Mouse (Mus musculus) liver, embryonic 11.5 days (tissue): ENCODE data around the gene Dcun1d4. TPM values are rescaled to one million over a fixed set of nuclear protein-coding genes. Genes with fewer than 3 reads are reported as not detected.

Source experiments
- ATAC-seq: fragments of 200-750 bp; cut with Nextera tagmentation; replicated peaks from 2 replicates; pipeline ENCODE4 v1.8.0; 2017; ENCODE audit warnings: moderate number of reproducible peaks, mild to moderate bottlenecking, moderate TSS enrichment, moderate library complexity; ENCODE audit not compliant: low FRiP score
- DNase-seq: peaks from one replicate; pipeline ENCODE4 v3.0.0-alpha.2; 2017; ENCODE audit warnings: low spot score
- H3K27ac ChIP-seq: fragments of 300-500 bp; sonication (generic); 2 replicates; pipeline ENCODE4 v1.5.1; 2014; ENCODE audit warnings: mild to moderate bottlenecking, low read depth, low read length, control low read depth
- H3K27me3 ChIP-seq: fragments of 300-500 bp; sonication (generic); replicated peaks from 2 replicates; pipeline ENCODE4 v1.6.1; 2014; ENCODE audit warnings: low read length, mixed read lengths; ENCODE audit not compliant: control insufficient read depth, insufficient read depth
- H3K36me3 ChIP-seq: fragments of 300-500 bp; sonication (generic); 2 replicates; pipeline ENCODE4 v1.6.1; 2014; ENCODE audit warnings: mild to moderate bottlenecking, low read length, moderate library complexity, mixed read lengths; ENCODE audit not compliant: control insufficient read depth, insufficient read depth
- H3K4me1 ChIP-seq: fragments of 300-500 bp; sonication (generic); replicated peaks from 2 replicates; pipeline ENCODE4 v1.6.1; 2014; ENCODE audit warnings: low read length, mixed read lengths; ENCODE audit not compliant: control insufficient read depth, insufficient read depth
- H3K4me2 ChIP-seq: fragments of 300-500 bp; sonication (generic); 2 replicates; pipeline ENCODE4 v1.6.1; 2014; ENCODE audit warnings: mild to moderate bottlenecking, control low read depth, moderate library complexity
- H3K4me3 ChIP-seq: fragments of 300-500 bp; sonication (generic); 2 replicates; pipeline ENCODE4 v1.5.1; 2014; ENCODE audit warnings: low read depth, low read length, control low read depth
- H3K9ac ChIP-seq: fragments of 300-500 bp; sonication (generic); 2 replicates; pipeline ENCODE4 v1.6.1; 2014; ENCODE audit warnings: low read depth, low read length, control low read depth
- H3K9me3 ChIP-seq: fragments of 300-500 bp; sonication (generic); 2 replicates; pipeline ENCODE4 v1.6.1; 2016; ENCODE audit warnings: low read length, inconsistent platforms, mixed read lengths; ENCODE audit not compliant: control insufficient read depth
- WGBS: fragments of 180-500 bp; shearing (Covaris S2); extraction: QIAGEN DNeasy Blood & Tissue Kit; methylation state at CpG from one replicate; pipeline ENCODE4 v1.1.7; 2014; 5-methylcytosine and 5-hydroxymethylcytosine counted together
- polyA plus RNA-seq: library from polyadenylated mRNA; unstranded; fragments of >200 nt; fragmentation: Nextera tagmentation; extraction: Ambion mirVana; gene quantifications from 2 replicates; pipeline ENCODE4 v1.2.1, GENCODE M21; 2014

Dcun1d4 gene
- polyA plus RNA-seq, 1 experiment from 2014 or later: 14.8 TPM

- H3K27me3 ChIP-seq: no peaks in the 10 kb centered on the region
- no peak for DNase-seq
- no peak overlapping the region for H3K4me3 ChIP-seq
- no peaks in the 10 kb centered on the region for H3K9me3 ChIP-seq
- no peak overlapping the region for H3K4me2 ChIP-seq
- WGBS: 83% methylated on average over 9 of the region's 9 CpGs
- no peak overlapping the region for H3K9ac ChIP-seq
- no peak for ATAC-seq
- H3K27ac ChIP-seq: no peak overlapping the region
- H3K4me1 ChIP-seq: no peaks in the 10 kb centered on the region
- no peaks in the 10 kb centered on the region; the same call in 1 of the 2 replicates for H3K36me3 ChIP-seq
Observed at GRCm38 (mm10) chr5:73532879-73533278, 52.1 kb downstream of the Dcun1d4 start.

- ATAC-seq (no peak), DNase-seq (no peak)
- H3K4me2 ChIP-seq: no peak overlapping the region
- WGBS: 88% methylated on average over 12 of the region's 12 CpGs
- H3K27ac ChIP-seq: no peak overlapping the region
- no peaks in the 10 kb centered on the region for H3K36me3 ChIP-seq
- no peaks in the 10 kb centered on the region for H3K27me3 ChIP-seq
- no peaks in the 10 kb centered on the region for H3K9me3 ChIP-seq
- no peak overlapping the region for H3K4me3 ChIP-seq
- no peaks in the 10 kb centered on the region for H3K4me1 ChIP-seq
- no peak overlapping the region for H3K9ac ChIP-seq
Observed at GRCm38 (mm10) chr5:73537669-73538068, 56.9 kb downstream of the Dcun1d4 start.

GRCm38 (mm10) chr5:73538586-73539298, 57.9 kb downstream of the Dcun1d4 start:
- Histone ChIP-seq H3K27ac (no peak overlapping the region), H3K4me1 (no peaks in the 10 kb centered on the region), H3K27me3 (no peaks in the 10 kb centered on the region), H3K9me3 (no peaks in the 10 kb centered on the region), H3K36me3 (no peaks in the 10 kb centered on the region), H3K9ac (no peak overlapping the region), H3K4me2 (no peak overlapping the region), H3K4me3 (no peak overlapping the region)
- DNase-seq: no peak
- no peak for ATAC-seq
- WGBS: 81% methylated on average over 11 of the region's 11 CpGs

GRCm38 (mm10) chr5:73539848-73540510, 59.2 kb downstream of the Dcun1d4 start:
- no peak overlapping the region for H3K4me2 ChIP-seq
- H3K4me1 ChIP-seq: no peaks in the 10 kb centered on the region
- 64% methylated on average over 6 of the region's 6 CpGs for WGBS
- H3K9me3 ChIP-seq: no peaks in the 10 kb centered on the region
- no peak overlapping the region for H3K27ac ChIP-seq
- H3K27me3 ChIP-seq: no peaks in the 10 kb centered on the region
- no peak; the same call in 1 of the 2 replicates for ATAC-seq
- DNase-seq: no peak
- H3K36me3 ChIP-seq: no peaks in the 10 kb centered on the region
- H3K4me3 ChIP-seq: no peak overlapping the region
- no peak overlapping the region for H3K9ac ChIP-seq

- H3K9ac ChIP-seq: no peak overlapping the region
- H3K4me1 ChIP-seq: no peaks in the 10 kb centered on the region
- 89% methylated on average over 2 of the region's 2 CpGs for WGBS
- 0 out of 2 replicates have a peak, but pooled peaks cover 1% of the 10 kb centered on the region for H3K36me3 ChIP-seq
- DNase-seq: no peak
- no peaks in the 10 kb centered on the region for H3K27me3 ChIP-seq
- H3K27ac ChIP-seq: no peak overlapping the region
- H3K4me2 ChIP-seq: no peak overlapping the region
- no peak overlapping the region for H3K4me3 ChIP-seq
- no peaks in the 10 kb centered on the region for H3K9me3 ChIP-seq
- ATAC-seq: no peak
Observed at GRCm38 (mm10) chr5:73540511-73540871, 59.7 kb downstream of the Dcun1d4 start.

- 85% methylated on average over 10 of the region's 10 CpGs for WGBS
- Histone ChIP-seq H3K9me3 (no peaks in the 10 kb centered on the region), H3K36me3 (0 out of 2 replicates have a peak, but pooled peaks cover 4% of the 10 kb centered on the region), H3K4me1 (no peaks in the 10 kb centered on the region), H3K4me3 (no peak overlapping the region), H3K27me3 (no peaks in the 10 kb centered on the region), H3K9ac (no peak overlapping the region), H3K27ac (no peak overlapping the region), H3K4me2 (no peak overlapping the region)
- DNase-seq (no peak), ATAC-seq (no peak)
Observed at GRCm38 (mm10) chr5:73544111-73544753, 63.4 kb downstream of the Dcun1d4 start.

- no peaks in the 10 kb centered on the region for H3K27me3 ChIP-seq
- 73% methylated on average over 6 of the region's 6 CpGs for WGBS
- no peak for ATAC-seq
Observed at GRCm38 (mm10) chr5:73545641-73546040, 64.8 kb downstream of the Dcun1d4 start.

GRCm38 (mm10) chr5:73547252-73547651, 66.5 kb downstream of the Dcun1d4 start:
- Histone ChIP-seq H3K9ac (no peak overlapping the region), H3K4me2 (no peak overlapping the region), H3K27me3 (no peaks in the 10 kb centered on the region), H3K36me3 (0 out of 2 replicates have a peak, but pooled peaks cover 4% of the 10 kb centered on the region), H3K27ac (no peak overlapping the region), H3K9me3 (no peaks in the 10 kb centered on the region), H3K4me3 (no peak overlapping the region), H3K4me1 (no peaks in the 10 kb centered on the region)
- DNase-seq (no peak), ATAC-seq (no peak)
- 86% methylated on average over 7 of the region's 7 CpGs for WGBS

More at GRCm38 (mm10) chr5:73545641-73546040, 64.8 kb downstream of the Dcun1d4 start:
- H3K4me2 ChIP-seq: no peak overlapping the region
- H3K9me3 ChIP-seq: no peaks in the 10 kb centered on the region
- DNase-seq: no peak
- H3K9ac ChIP-seq: no peak overlapping the region
- H3K4me3 ChIP-seq: no peak overlapping the region
- H3K4me1 ChIP-seq: no peaks in the 10 kb centered on the region
- H3K27ac ChIP-seq: no peak overlapping the region
- H3K36me3 ChIP-seq: 0 out of 2 replicates have a peak, but pooled peaks cover 4% of the 10 kb centered on the region
